13 mouse cellular contexts compared by ENCODE assay signal in the genomic region with DNA sequence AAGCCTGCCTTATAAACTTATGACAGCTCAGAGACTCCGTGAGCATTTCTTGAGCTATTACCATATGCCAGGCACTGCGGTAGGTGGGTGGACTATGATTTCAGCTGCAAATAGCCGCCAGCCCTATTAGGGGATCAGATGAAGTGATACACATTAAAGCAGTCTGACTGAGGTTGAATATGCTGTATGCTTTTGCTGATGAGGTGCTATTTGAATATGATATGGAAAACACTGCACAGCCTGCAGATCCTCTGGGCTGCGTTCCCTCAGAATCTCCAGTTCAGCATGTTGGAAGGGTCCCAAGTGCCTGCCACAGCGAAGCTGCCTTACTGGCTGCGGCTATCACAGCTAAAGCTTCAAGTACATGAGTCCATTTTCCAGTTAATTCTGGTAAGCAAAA. TPM values are rescaled to one million over a fixed set of nuclear protein-coding genes. Genes with fewer than 3 reads are reported as not detected.
DNase-seq lines count a peak whose midpoint lies in the region; ATAC-seq and TF ChIP-seq lines count a peak whose summit lies in the region.
"Had no signal": no experiment of that assay in that cellular context is flagged by ENCODE, and none has a peak within 500 bp of the region (broad histone marks: within the 10 kb centered on the region; RNA-seq: fewer than 3 reads in every experiment).

No protein-coding gene starts in this region.

- no peak for TF ChIP-seq POLR2A in brain, embryonic 14.5 days (IDR thresholded peaks at IDR 0.05; ENCODE audit: borderline replicate concordance, extremely low read depth, insufficient read depth, insufficient read length, poor library complexity, severe bottlenecking)

- no peak for TF ChIP-seq EP300 in heart, postnatal 0 days (IDR thresholded peaks at IDR 0.05; ENCODE audit: low read depth)

- peak overlapping the region; percentile 20 for H3K27ac ChIP-seq in heart, postnatal 0 days (ENCODE audit: low read depth)
- no peak overlapping the region for H3K27ac ChIP-seq in heart, embryonic 10.5 days
- H3K27ac ChIP-seq: embryonic facial prominence, embryonic 13.5 days; stomach, embryonic 15.5 days had no signal

- H3K4me2 ChIP-seq in heart, postnatal 0 days (ENCODE audit: low read depth, low read length) = no peak overlapping the region
- H3K4me2 ChIP-seq: embryonic facial prominence, embryonic 13.5 days; stomach, embryonic 15.5 days had no signal

- no peaks in the 10 kb centered on the region for H3K27me3 ChIP-seq in heart, postnatal 0 days (ENCODE audit: control insufficient read depth, insufficient read depth, low read length)
- no peaks in the 10 kb centered on the region for H3K27me3 ChIP-seq in heart, embryonic 10.5 days (ENCODE audit: insufficient read depth, poor library complexity, severe bottlenecking)
- H3K27me3 ChIP-seq: embryonic facial prominence, embryonic 13.5 days; stomach, embryonic 15.5 days had no signal

- H3K4me1 ChIP-seq in heart, postnatal 0 days (ENCODE audit: control insufficient read depth, insufficient read depth) = no peaks in the 10 kb centered on the region
- H3K4me1 ChIP-seq in heart, embryonic 10.5 days = peaks cover 7% of the 10 kb centered on the region; the same call in 1 of the 2 replicates
- H3K4me1 ChIP-seq: embryonic facial prominence, embryonic 13.5 days; stomach, embryonic 15.5 days had no signal

- no peak overlapping the region for H3K9ac ChIP-seq in heart, postnatal 0 days (replicated peaks; ENCODE audit: low read depth, low read length)
- H3K9ac ChIP-seq: embryonic facial prominence, embryonic 13.5 days; stomach, embryonic 15.5 days had no signal

- H3K4me3 ChIP-seq in heart, postnatal 0 days (ENCODE audit: low read depth, low read length) = no peak overlapping the region
- no peak overlapping the region for H3K4me3 ChIP-seq in heart, embryonic 10.5 days
- H3K4me3 ChIP-seq: embryonic facial prominence, embryonic 13.5 days; stomach, embryonic 15.5 days had no signal

- ATAC-seq in cerebellum, adult (ENCODE audit: insufficient number of reproducible peaks, low FRiP score, low TSS enrichment) = peak; percentile 70
- no peak for ATAC-seq in heart, postnatal 0 days (ENCODE audit: insufficient read depth, low read depth)
- no peak for ATAC-seq in CD4-positive, CD25-positive, alpha-beta regulatory T cell, adult 4 months

- no peaks in the 10 kb centered on the region for H3K9me3 ChIP-seq in heart, postnatal 0 days (replicated peaks; ENCODE audit: control insufficient read depth, low read length)
- no peaks in the 10 kb centered on the region for H3K9me3 ChIP-seq in heart, embryonic 10.5 days
- H3K9me3 ChIP-seq: embryonic facial prominence, embryonic 13.5 days; stomach, embryonic 15.5 days had no signal

- DNase-seq in cerebellum, postnatal 4 days (ENCODE audit: low spot score in 2 of 2) = no peak
- DNase-seq in heart, postnatal 0 days (ENCODE audit: low spot score) = peak; percentile 32
- DNase-seq in heart, embryonic 10.5 days (ENCODE audit: low spot score) = no peak
- peak; percentile 38 for DNase-seq in brain, embryonic 14.5 days (ENCODE audit: low read depth)
- peak; percentile 57 for DNase-seq in kidney, adult 9 months
- DNase-seq in embryo, embryonic 10 days (ENCODE audit: low spot score) = no peak
- DNase-seq: adrenal gland, postnatal 25 days; layer of hippocampus, postnatal 36 days; retina, postnatal 1 day had no signal

- TF ChIP-seq CTCF in heart, postnatal 0 days (IDR thresholded peaks at IDR 0.05; ENCODE audit: low read depth) = no peak
- no peak for TF ChIP-seq CTCF in brain, embryonic 14.5 days (IDR thresholded peaks at IDR 0.05; ENCODE audit: borderline replicate concordance, extremely low read depth, insufficient read depth, insufficient read length)

- 49% methylated on average over 6 of the region's 6 CpGs for WGBS in heart, postnatal 0 days
- WGBS in heart, embryonic 10.5 days = 77% methylated on average over 6 of the region's 6 CpGs

- H3K36me3 ChIP-seq in heart, postnatal 0 days (replicated peaks; ENCODE audit: control insufficient read depth, insufficient read depth, low read length) = no peaks in the 10 kb centered on the region
- no peaks in the 10 kb centered on the region for H3K36me3 ChIP-seq in heart, embryonic 10.5 days
- H3K36me3 ChIP-seq: embryonic facial prominence, embryonic 13.5 days; stomach, embryonic 15.5 days had no signal

RNA-seq across cellular contexts. Expression of a gene that starts 57.7 kb away (rescaled TPM):
- 10.7 and 15.4 TPM in 2 replicates for total RNA-seq in heart, postnatal 0 days (2014; rRNA removed; ENCODE audit: low replicate concordance)
- polyA plus RNA-seq in heart, postnatal 0 days (2015; fragmentation: Nextera tagmentation; extraction: Ambion mirVana) = 5.2 and 6.4 TPM in 2 replicates
- 6.3 and 8.0 TPM in 2 replicates for polyA plus RNA-seq in heart, embryonic 10.5 days (2016; fragmentation: Nextera tagmentation; extraction: Ambion mirVana)
- 56.3 and 70.0 TPM in 2 replicates for polyA plus RNA-seq in brain, embryonic 14.5 days (2012; rRNA removed)
- polyA plus RNA-seq in CD4-positive, CD25-positive, alpha-beta regulatory T cell, adult 4 months (2017; shearing (Covaris generic)) = 1 to 10 TPM; 7.3 to 9.3 TPM

Comparison
In these comparisons a context has a peak if more than half of its experiments do, and no peak if none do; other contexts are left out.
1. DNase-seq: peak in heart, postnatal 0 days (single experiment), brain, embryonic 14.5 days (single experiment) and kidney, adult 9 months (single experiment); none in cerebellum, postnatal 4 days (0 of 2), heart, embryonic 10.5 days (single experiment) and embryo, embryonic 10 days (single experiment).